Mouse (Mus musculus): ENCODE measurements around the gene Apol6.
"Not testable (repeated sequence)": the region's sequence is repeated elsewhere in the genome, so short reads cannot be mapped to it uniquely, and the experiment has no call there.

Gene Apol6

DNA sequence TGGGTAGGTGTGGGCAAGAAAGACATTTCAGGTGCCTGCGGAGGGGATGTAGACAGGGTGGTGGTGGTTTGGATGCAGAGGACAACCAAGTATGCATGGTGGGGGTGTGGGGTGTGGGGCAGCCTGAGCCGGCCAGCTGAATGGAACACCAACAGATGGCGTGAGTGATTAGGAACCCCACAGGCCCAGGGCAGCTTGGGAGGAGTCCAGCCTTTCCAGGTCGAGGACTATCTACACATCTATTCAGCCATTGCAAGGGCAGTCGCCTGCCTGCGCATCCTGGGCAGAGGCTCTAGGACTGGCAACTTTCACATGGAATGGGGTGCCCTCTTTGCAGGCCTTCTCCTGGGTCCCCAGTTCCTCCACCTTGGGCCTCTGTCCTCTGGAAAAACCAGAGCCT lies 10.0 kb upstream of the Apol6 start:
- no peak for DNase-seq

DNA sequence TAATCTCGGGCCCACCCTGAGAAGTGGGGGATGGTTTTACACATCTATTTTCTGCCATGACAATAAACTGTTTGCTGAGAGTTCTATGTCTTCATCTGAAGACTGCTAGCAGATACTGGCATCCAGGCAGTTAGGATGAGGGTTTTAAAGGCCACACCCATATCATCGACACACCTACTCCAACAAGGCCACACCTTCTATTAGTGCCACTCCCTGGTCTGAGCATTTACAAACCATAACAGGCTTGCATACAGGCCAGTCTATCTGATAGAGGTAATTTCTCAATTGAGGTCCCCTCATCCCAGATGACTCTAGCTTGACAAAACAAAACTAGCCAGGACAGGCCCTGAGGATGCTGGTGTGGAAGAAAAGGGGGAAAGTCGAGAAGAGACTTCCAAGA lies 8.9 kb upstream of the Apol6 start:
- DNase-seq: no peak

DNA sequence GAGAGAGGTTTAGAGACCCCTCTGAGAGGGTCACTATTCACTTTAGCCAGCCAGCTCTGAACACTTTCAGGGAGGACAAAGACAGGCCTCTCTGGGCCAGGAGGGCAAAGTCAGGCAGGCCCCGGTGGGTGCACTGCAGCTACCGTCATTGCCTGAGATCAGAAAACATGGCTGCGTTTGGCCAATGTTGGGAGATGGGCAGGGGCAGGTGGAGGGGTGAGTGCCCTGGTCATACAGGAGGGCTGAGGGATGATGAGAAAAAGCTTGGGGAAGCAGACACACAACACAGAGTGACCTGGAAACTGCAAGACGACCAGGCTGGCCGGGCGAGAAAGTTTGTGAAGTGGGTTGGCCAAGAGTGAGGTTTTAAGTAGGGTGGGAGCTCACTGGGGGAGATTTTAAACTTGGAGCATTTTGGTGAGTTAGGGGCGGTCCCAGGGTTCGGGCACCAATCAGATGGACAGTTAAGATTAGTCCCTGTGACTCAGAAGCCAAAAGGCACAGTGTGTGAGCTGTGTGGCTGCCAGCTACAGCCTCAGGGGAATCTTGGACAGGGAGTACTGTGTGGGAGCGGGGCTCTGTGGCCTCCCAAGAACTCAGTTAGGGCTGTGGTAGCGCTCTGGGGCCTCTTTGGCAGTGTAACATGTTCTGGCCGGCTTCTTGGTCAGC lies 8.1 kb upstream of the Apol6 start:
- peak; percentile 71 to 87 for DNase-seq

DNA sequence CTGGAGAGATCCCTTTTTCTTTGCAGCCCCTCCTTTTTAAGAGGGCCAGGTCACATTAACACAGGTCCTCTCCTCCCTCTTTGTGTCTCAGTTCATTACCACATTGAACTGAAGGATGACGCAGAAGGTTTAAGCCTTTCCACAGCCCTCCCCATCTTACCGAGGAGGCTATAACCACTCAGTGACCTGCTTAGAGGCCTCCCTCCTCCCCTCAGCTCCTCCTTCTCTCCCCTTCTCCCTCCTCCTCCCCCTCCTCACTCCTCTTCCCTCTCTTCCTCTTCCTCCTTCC lies 7.6 kb upstream of the Apol6 start:
- no peak for DNase-seq

DNA sequence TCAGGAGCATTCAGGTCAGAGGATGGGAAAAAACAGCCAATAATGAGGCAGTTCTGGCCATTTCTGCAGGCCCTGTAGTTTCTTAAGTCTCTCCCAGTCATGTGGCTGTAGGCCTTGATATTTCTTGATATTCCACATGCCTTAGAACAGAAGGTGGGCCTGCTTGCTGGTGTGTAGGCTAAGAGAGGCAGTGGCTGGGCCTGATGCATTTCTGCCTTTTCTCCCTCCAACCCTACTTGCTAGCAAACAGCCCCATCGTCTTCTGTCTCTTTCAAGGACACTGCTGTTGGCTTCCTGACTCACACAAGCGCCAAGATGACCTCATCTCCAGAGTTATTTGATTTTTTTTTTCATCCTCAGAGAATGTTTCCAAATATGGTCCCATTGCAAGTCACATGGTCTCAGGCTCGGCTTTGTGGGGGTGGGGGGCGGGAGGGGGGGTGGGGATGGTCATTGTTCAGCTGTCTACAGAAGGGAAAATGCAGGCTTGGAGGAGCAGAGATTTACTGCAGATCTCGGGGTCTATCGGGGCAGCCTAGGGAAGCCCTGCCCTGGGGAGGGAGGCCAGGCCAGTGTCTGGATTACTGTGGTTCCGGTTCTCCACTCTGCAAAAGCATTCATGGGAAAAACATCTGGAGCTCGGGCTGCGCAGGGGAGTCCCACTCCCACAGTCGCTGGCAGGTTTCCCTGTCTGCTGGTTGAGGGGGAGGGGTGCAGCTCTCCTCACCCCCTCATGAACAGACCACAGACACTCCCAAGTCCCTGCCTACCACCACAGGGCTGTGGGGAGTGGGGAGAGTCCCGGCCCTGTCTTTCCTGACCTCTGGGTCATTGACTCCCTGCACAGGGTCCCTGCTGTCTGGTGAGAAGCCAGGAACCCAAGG lies 7.0 kb upstream of the Apol6 start:
- DNase-seq: peak; percentile 70 to 83

DNA sequence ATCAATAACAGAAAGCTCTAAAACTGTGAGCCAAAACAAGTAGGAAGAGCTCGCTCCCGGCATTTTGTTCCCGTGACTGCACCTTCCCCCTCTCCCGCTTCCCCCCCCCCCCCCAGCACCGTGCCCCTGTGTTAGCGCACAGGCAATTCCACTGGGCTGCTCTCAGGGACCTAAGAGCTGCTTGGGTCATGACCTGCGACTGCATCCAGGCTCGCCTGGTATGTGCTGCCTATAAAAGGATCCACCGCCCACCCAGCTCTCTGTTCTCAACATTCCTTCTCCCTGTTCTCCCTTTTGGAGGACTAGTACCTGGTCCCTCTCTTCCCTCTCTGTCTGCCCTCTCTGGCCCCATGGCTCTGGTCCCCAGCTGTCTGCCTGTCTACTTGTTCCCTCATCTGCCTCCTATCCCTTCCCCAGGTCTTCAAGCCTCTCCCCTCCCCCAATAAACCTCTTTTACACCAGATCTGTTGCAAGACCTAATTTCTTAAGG lies 5.3 kb upstream of the Apol6 start:
- DNase-seq: no peak

DNA sequence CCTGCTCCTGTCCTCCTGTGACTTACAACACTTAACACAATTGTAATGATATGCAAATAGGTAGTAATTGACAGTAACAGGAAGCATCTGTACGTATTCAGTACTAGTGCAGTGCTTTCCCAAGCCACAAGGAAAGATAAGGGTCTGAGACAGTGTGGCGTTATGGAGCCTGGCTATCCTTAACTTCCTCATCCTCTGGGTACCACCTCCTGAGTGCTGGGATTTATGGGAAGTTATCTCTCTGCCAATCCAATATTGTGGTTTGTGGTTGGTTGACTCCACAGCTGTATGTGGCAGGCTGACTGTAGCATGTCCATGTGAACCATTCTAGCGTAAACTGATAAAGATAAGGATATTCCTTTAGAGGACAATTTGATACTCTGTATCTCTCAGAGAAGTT lies 3.7 kb upstream of the Apol6 start:
- DNase-seq: no peak

DNA sequence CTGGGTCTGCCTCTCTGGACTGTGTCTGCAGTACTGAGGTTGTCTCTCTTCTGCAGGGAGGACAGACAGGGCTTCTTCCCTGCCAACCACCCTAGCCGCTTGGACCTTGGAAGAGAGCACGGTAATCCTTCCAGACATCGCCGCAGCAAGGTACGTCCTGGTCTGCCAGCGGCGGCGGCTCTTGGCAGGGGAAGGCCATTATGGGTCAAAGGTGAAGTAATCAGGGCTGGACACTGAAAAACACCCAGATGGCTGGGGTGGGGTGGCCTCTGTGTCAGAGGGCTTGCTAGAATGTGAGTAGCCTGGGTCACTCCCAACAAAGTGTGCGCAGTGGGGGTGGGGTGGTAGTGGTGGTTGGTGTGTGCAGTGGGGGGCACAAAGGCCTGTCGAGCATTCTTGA lies 1.1 kb downstream of the Apol6 start:
- no peak for DNase-seq

DNA sequence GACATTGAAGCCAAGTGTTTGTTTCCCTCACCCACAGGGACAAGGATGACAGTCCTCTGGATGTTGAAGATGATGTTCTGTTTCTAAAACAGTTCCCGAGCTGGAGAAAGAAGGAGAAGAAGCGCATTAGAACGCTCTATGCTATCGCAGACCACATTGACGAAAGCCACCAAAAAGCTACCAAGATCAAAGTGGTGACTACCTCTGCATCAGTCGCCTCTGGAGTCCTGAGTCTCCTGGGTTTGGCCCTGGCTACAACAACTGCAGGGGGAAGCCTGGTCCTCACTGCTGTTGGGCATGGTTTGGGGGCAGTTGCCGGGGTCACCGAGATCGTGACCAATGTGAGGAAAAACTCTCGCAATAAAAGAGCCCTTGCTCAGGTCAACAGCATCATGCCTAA lies 6.0 kb downstream of the Apol6 start, which contains the start of gene Mb:
TSS of gene Mb (minus strand) at position 101 of the 400 bp plus-strand sequence.
- DNase-seq: no peak

DNA sequence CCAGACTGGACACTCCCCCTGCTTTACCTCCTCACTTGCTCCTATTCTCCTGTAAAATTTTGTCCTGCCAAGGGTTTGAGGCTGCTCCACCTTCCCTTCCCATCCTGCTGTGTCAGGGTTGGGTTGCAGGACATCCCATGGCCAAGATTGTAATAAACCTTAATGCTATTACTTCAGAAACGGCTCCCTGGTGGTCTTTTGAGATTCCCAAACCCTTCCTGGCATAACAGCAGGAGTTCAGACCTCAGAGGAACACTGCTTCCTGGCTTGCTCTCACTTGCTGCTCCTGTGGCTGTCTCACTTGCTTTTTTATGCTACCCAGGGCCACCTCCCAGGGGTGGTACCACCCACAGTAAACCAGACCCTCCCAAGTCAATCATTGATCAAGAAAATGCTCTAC lies 7.6 kb downstream of the Apol6 start:
- DNase-seq: no peak

DNA sequence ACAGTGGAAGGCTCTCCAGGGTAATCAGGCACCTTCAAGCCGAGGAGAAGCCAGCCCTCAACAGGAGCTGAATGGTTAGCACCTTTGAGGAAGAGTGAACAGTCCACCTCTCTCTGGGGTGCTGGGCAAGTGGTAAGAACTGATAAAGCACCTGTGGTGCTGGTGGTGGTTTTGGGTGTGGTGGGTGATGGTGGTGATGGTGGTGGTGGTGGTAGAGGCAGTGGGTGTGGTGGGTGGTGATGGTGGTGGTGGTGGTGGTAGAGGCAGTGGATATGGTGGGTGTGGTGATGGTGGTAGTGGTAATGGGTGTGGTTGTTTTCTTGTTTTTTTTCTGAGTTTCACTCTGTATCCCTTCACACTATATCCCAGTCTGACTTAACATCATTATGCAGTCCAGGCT lies 8.5 kb downstream of the Apol6 start:
- DNase-seq: no peak

DNA sequence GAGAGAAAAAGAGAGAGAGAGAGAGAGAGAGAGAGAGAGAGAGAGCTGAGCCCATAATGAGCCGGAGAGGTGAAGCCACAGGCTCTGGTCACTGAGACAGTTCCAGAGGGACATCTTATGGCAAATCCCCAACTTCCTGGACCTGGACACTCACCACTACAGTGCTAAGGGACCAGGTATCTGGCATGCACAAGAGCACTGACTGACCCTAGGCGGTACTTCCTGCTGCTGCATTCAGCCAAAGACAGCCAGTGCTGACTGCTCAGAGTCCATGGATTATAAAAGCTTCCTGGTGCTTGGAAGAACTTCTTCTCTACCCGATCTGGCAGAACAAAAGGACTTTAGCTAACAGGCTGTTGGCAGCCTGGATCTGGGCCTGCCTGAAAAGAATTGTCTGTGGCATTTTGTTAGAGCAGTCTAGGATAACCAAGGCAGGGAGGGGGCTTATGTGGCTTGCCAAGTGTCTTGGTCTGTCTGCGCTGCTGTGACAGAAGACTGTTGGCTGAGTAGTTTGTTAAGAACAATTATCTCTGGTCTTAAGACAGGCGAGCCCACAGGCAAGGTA lies 10.2 kb downstream of the Apol6 start:
- no peak for DNase-seq

DNA sequence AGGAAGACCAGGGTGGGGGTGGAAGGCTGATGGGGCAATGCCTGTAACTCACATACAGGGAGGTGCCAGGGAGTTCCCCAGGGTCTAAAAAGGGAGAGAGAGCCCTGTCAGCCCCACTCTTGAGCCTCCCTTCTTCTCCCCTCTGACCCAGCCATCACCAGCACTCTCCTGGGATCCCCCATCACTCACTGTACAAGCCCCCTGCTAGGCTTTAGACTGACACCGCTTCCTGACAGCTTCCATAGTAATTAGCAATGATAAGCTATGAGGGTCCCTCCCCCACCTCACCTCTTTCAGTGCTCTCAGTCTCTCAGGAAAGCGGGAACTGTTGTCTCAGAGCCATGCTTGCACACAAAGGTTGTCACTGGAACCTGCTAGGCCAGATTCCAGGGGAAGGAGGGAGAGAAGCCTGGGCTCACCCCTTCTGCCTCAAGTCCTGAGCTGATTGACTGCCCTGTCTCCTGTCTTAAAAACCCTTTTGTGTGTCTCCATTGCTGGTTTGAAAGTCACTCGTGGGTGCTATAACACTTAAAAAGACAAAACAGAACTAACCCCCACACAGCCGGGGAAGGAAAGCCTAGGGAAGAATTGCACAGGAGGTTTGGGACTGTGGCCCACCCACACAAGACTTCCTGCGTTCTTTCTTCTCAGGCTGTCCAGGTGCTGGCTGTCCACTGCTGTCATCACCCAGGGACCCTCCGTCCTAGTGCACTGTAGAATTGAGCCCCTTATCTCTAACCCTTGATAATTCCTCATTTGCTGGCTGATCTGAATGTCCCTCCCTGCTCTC lies 11.7 kb downstream of the Apol6 start:
- DNase-seq: no peak

DNA sequence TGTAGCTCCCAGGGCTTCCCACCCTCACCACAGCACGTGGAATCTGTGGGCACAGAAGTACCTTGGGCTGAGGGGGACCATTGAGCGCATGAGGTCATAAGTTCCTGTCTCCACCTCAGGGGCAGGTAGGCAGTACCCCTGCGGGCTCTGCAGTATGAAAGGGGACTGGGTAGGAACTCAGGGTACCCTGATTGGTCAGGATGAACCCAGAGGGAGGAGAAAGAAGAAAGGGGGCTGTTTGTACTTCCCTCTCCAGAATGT lies 12.2 kb downstream of the Apol6 start:
- DNase-seq: no peak

DNA sequence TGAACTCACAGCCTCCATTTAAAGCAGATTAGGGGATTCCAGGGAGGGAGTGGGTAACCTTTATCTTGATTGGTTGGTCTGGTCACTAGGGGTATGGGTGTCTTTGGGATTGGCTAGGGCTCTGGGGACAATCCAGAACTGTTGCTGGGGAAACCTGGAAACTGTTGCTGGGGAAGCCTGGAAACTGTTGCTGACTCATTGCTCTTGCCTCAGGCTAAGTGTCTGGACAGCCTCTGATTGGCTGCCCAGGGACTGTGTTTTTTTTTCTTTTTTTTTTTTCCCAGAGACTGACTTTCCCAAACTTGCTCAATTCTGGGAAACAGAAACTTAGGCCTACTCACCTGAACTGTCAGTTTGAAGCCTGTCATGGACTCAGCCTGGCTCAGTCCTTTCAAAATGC lies 14.0 kb downstream of the Apol6 start:
- no peak for DNase-seq

DNA sequence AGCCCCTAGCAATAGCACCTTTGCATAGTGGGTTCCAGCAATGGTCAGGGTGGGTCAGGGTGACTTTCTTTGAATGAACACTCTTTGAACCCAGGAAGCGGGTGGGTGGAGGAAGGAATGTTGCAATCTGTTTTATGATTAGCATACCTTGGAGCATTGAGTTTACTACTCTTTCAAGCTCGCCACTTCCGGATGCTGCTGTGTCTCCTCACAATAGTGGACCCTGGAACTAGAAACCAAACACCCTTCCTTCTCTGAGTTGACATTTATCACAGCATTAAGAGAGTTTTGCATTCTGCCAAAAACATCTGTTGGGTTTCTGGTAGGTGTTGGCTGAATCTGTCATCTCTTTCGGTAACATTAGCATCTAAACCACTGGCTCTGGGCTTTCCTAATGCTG lies 14.9 kb downstream of the Apol6 start:
- DNase-seq: not testable (repeated sequence)

DNA sequence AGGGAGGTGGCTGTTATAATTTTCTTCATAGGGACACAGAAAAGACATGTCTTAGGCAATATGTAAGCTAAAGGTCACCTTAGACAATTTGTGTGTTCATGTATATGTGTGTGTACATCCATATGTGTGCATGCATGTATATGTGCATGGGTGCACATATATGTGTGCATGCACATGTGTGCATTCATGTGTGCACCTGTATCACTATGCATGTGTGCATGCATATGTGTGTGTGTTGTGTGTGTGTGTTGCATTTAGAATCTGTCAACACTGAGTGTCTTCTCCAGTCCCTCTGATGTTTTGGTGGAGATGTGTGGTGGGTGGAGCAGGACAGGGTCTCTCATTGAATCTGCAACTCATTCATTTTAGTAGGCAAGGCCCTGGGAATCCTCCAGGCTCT lies 18.2 kb downstream of the Apol6 start:
- no peak for DNase-seq

DNA sequence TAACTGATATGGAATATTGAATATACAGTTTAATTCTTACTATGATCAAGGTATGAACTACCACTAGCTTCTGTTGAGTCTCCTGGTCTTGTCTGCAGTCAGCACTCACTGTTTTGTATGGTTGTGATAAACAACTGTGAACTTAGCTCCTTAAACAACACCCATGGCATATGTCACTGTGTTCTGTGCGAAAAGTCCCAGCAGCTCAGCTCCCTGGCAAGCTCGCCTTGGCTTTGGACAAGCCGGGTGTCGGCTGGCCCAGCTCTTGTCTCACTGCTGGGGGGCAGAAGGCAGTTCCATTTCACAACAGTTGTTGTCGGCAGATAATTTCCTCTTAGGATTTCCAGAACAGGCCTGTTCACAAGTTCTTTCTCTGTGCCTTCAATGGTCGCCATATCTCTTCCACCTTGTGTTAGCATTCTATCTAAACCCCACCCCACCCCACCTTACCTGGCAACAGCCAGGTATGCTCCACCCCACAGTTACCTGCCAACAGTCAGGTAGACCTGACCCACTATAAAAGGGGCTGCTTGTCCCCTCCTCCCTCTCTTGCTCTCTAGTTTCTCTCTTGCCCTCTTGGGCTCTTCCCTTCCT lies 20.8 kb downstream of the Apol6 start:
- peak in 1 of 2 experiments; percentile 65 for DNase-seq

DNA sequence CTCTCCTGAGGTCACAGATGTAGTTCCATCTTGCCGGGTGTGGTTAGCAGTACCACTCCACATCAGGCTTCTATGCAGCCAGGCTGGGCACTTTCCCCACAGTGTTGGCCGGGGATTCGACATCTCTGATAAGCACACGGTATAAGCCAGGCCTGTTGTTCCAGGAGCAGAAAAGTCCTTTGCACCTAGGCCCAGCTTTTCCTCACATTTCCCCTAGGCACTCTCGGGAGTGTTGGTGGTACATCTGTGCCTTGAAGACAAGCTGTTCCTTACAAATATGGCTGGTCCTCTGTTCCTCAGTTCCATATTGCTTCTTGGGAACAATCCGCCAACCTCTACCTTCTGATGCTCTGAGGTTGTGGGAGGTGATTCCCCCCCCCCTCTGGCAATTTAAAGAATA lies 21.7 kb downstream of the Apol6 start:
- DNase-seq: no peak

DNA sequence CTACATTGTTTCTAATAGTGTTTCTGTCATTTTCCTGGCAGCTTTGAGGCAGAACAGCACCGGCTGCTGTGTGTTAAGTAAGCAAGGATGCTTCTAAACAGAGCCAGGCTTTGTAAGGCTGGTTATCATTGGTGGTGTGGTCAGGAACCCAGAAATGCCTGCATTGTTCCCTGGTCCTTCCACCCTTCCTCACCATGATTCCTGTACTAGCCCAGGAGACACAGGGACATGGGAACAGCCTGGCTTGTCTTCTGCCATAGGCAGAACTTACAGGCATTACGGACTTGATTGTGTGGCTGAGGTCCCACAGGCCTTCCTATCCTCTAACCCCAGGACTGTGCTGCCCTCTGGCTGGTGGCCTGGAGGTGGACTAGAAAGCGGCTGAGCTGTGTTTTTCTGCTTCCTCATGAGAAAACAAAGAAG lies 23.9 kb downstream of the Apol6 start:
- DNase-seq: peak; percentile 24 to 45

DNA sequence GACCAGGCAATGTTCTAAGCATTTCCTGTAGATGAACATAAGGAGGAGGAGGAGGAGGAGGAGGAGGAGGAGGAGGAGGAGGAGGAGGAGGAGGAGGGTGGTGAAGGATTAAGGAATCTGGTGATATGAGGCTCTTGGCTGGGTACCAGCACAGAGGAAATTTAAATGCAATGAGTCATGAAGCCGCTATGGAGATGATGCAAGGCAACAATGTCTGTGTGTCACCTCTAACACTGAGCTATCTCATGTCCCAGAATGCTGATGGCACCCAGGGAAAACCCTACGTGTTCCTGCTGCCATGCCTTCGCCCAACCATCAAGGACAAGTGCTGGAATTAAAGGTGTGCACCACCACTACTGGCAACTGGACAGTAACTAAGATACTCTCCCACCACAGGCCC lies 24.5 kb downstream of the Apol6 start:
- no peak for DNase-seq

DNA sequence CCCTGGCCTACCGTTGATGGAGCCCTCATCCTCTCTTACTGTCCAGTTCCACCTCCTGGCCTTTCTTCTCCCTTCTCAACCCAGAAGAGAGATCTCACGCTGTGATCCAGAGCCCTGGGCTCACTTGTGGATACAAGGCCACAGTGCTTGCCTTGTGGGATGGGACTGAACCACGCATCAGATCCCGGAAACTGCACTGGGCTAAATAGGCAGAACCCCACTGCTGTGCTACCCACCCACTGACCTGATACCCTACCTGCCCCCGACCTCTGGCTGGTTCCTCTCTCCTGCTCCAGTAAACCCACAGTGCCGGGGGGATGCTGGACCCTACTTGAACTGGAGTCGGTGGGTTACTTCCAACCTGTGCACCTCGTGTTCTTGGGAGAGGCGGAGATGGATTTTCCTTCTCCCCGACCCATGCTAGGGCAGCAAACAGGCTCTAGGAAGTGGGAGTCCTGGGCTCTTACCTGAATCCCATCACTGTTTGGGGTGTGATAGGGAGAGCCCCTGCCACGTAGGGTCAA lies 26.3 kb downstream of the Apol6 start:
- DNase-seq: no peak

DNA sequence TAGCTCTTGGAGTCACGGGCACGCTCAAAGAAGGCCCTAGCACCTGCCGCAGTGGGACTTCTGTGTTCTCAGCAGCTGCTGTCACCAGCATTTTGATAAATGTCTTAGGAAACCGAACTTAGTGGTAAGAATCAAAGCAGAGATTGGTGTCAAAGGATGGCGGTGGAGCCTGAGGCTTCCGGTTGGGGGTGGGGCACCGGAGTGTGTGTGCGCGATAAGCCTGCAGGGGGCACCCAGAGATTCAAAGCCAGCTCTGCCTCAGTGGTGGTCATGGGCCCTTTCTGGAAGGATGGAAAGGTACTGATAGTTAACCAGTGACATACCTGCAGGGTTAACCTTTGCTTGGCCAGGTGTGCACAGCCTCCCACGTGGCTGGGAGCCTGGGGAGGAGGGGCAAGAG lies 27.0 kb downstream of the Apol6 start:
- DNase-seq: peak in 1 of 2 experiments; percentile 46

Data from lung, postnatal 4 days (tissue).